Mouse (Mus musculus) right cerebral cortex, postnatal 10 days (tissue): Measurements from ENCODE around the gene Zfp617.
"Not testable (repeated sequence)": the region's sequence is repeated elsewhere in the genome, so short reads cannot be mapped to it uniquely, and the experiment has no call there.

Source experiments
- DNase-seq, 2 experiments: peaks; one replicate each; pipeline ENCODE4 v3.0.0; 2021; ENCODE audit warnings: low spot score in 2 of 2

Zfp617 gene

GRCm38 (mm10) chr8:71952489-71952888 lies 44.1 kb downstream of the Zfp617 start:
- no peak for DNase-seq

- not testable (repeated sequence) for DNase-seq
Measured at GRCm38 (mm10) chr8:71952961-71953700, 44.7 kb downstream of the Zfp617 start.

- no peak for DNase-seq
Measured at GRCm38 (mm10) chr8:71954666-71955065, 46.2 kb downstream of the Zfp617 start.

GRCm38 (mm10) chr8:71960483-71960882 lies 52.0 kb downstream of the Zfp617 start:
- no peak for DNase-seq

GRCm38 (mm10) chr8:71961796-71962195 lies 53.4 kb downstream of the Zfp617 start:
- DNase-seq = no peak

- no peak for DNase-seq
Measured at GRCm38 (mm10) chr8:71964051-71964450, 55.6 kb downstream of the Zfp617 start.

- DNase-seq = no peak
Measured at GRCm38 (mm10) chr8:71965166-71965565, 56.7 kb downstream of the Zfp617 start.

GRCm38 (mm10) chr8:71966411-71966810 lies 58.0 kb downstream of the Zfp617 start:
- DNase-seq = no peak

GRCm38 (mm10) chr8:71967261-71967660 lies 58.8 kb downstream of the Zfp617 start:
- no peak for DNase-seq

- no peak for DNase-seq
Measured at GRCm38 (mm10) chr8:71968100-71968499, 59.7 kb downstream of the Zfp617 start.

- no peak for DNase-seq
Measured at GRCm38 (mm10) chr8:71968636-71969035, 60.2 kb downstream of the Zfp617 start.

GRCm38 (mm10) chr8:71971945-71972344 lies 63.5 kb downstream of the Zfp617 start:
- DNase-seq = no peak

- DNase-seq = no peak
Measured at GRCm38 (mm10) chr8:71974211-71974610, 65.8 kb downstream of the Zfp617 start.

GRCm38 (mm10) chr8:71981032-71981431 lies 72.6 kb downstream of the Zfp617 start:
- DNase-seq = no peak

- DNase-seq = no peak
Measured at GRCm38 (mm10) chr8:71981456-71981855, 73.0 kb downstream of the Zfp617 start.
